Mouse (Mus musculus): ENCODE measurements around the gene Aifm1. TPM values are rescaled to one million over a fixed set of nuclear protein-coding genes. Genes with fewer than 3 reads are reported as not detected.
A peak's percentile ranks its signal among the peaks of the same experiment; 100 is the strongest.

Gene Aifm1
- total RNA-seq (2014; rRNA removed) (13.9 and 15.5 TPM in 2 replicates), polyA plus RNA-seq (2015; fragmentation: Nextera tagmentation; extraction: Ambion mirVana) (28.0 and 28.2 TPM in 2 replicates)

GRCm38 (mm10) chrX:48513166-48513807 is at the start of gene Aifm1:
Gene Aifm1, minus strand, starts transcription at chrX:48513563.
- H3K36me3 ChIP-seq (ENCODE audit: insufficient read depth) = no peaks in the 10 kb centered on the region
- DNase-seq = peak; percentile 91
- peak within 1 kb of the TSS; percentile 57 for H3K4me2 ChIP-seq (ENCODE audit: low read depth)
- H3K27ac ChIP-seq (ENCODE audit: low read depth, low read length) = 0 out of 2 replicates have a peak within 1 kb of the TSS, but pooled peaks have one; percentile 29
- H3K4me3 ChIP-seq (ENCODE audit: low read depth, low read length) = peak within 1 kb of the TSS; percentile 49
- H3K9ac ChIP-seq = peak within 1 kb of the TSS; percentile 51
- TF ChIP-seq CTCF (IDR thresholded peaks at IDR 0.05; ENCODE audit: low read depth) = no peak
- no peaks in the 10 kb centered on the region for H3K4me1 ChIP-seq (ENCODE audit: insufficient read depth)
- H3K27me3 ChIP-seq (ENCODE audit: insufficient read depth, low read length) = no peaks in the 10 kb centered on the region
- no peaks in the 10 kb centered on the region for H3K9me3 ChIP-seq (ENCODE audit: low read length)
- 28% methylated on average over 45 of the region's 45 CpGs for WGBS
- ATAC-seq = peak; percentile 93

- peak; percentile 89 for TF ChIP-seq CTCF (IDR thresholded peaks at IDR 0.05; ENCODE audit: low read depth)
- Histone ChIP-seq H3K4me3 (ENCODE audit: low read depth, low read length) (no peak overlapping the region), H3K9ac (no peak overlapping the region), H3K4me1 (ENCODE audit: insufficient read depth) (no peaks in the 10 kb centered on the region), H3K4me2 (ENCODE audit: low read depth) (no peak overlapping the region), H3K36me3 (ENCODE audit: insufficient read depth) (no peaks in the 10 kb centered on the region), H3K9me3 (ENCODE audit: low read length) (no peaks in the 10 kb centered on the region), H3K27me3 (ENCODE audit: insufficient read depth, low read length) (no peaks in the 10 kb centered on the region), H3K27ac (ENCODE audit: low read depth, low read length) (no peak overlapping the region)
- peak; percentile 80 for DNase-seq
- WGBS = 27% methylated on average over 3 of the region's 3 CpGs
- ATAC-seq = peak; percentile 78
Observed at GRCm38 (mm10) chrX:48532175-48532574, 18.8 kb upstream of the Aifm1 start.

GRCm38 (mm10) chrX:48526435-48526834 is 13.1 kb upstream of the Aifm1 start:
- Histone ChIP-seq H3K27me3 (ENCODE audit: insufficient read depth, low read length) (no peaks in the 10 kb centered on the region), H3K9me3 (ENCODE audit: low read length) (no peaks in the 10 kb centered on the region), H3K4me2 (ENCODE audit: low read depth) (no peak overlapping the region), H3K27ac (ENCODE audit: low read depth, low read length) (no peak overlapping the region), H3K9ac (no peak overlapping the region), H3K36me3 (ENCODE audit: insufficient read depth) (no peaks in the 10 kb centered on the region), H3K4me1 (ENCODE audit: insufficient read depth) (0 out of 2 replicates have a peak, but pooled peaks cover 5% of the 10 kb centered on the region), H3K4me3 (ENCODE audit: low read depth, low read length) (no peak overlapping the region)
- ATAC-seq (no peak), DNase-seq (no peak)
- WGBS = 67% methylated on average over 3 of the region's 3 CpGs
- TF ChIP-seq CTCF (IDR thresholded peaks at IDR 0.05; ENCODE audit: low read depth) = no peak

DNA sequence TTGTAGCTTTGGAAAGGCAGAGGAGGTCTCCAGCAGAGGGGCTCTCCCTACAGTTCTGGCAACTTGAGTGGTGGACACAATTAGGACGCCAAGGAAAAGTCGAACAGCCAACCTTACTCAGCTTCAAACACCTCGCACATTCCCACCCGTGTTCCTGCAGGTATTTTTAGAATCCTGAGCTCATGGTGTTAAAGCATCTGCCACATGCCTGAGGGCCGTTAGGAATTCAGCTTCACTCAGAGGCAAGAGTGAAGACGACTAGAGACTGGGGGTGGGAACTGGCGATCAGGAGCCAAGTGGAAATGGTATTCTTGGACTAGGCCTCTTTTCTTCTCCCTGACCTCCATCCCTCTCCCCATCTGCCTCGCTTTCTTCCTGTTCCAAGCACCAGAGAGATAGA is 12.5 kb upstream of the Aifm1 start:
- no peaks in the 10 kb centered on the region for H3K9me3 ChIP-seq (ENCODE audit: low read length)
- TF ChIP-seq CTCF (IDR thresholded peaks at IDR 0.05; ENCODE audit: low read depth) = no peak
- no peaks in the 10 kb centered on the region for H3K36me3 ChIP-seq (ENCODE audit: insufficient read depth)
- H3K4me2 ChIP-seq (ENCODE audit: low read depth) = no peak overlapping the region
- H3K4me3 ChIP-seq (ENCODE audit: low read depth, low read length) = no peak overlapping the region
- DNase-seq (no peak), ATAC-seq (no peak)
- H3K9ac ChIP-seq = no peak overlapping the region
- H3K27me3 ChIP-seq (ENCODE audit: insufficient read depth, low read length) = no peaks in the 10 kb centered on the region
- H3K4me1 ChIP-seq (ENCODE audit: insufficient read depth) = 0 out of 2 replicates have a peak, but pooled peaks cover 5% of the 10 kb centered on the region
- WGBS = 68% methylated on average over 8 of the region's 8 CpGs
- H3K27ac ChIP-seq (ENCODE audit: low read depth, low read length) = no peak overlapping the region

DNA sequence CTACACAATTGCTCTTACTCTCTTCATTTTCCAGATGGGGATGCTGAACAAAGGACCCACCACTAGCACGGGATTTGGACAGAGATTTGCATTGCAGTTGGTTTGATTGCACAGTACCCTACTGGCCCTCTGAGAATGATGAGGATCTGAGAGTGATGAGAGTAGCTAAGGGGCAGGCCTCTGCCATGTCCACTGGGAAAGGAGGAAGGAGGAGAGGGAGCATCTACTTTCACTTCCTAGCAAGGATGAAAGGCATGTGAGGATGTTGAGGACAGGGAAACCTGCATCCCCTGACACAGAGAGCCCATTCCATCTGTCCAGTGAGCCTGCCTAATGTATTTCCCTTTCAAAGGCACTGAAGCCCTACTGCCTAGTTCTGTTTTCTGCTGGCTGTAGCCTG is 12.0 kb upstream of the Aifm1 start:
- Histone ChIP-seq H3K4me2 (ENCODE audit: low read depth) (no peak overlapping the region), H3K27ac (ENCODE audit: low read depth, low read length) (no peak overlapping the region), H3K9ac (no peak overlapping the region), H3K4me1 (ENCODE audit: insufficient read depth) (0 out of 2 replicates have a peak, but pooled peaks cover 5% of the 10 kb centered on the region), H3K9me3 (ENCODE audit: low read length) (no peaks in the 10 kb centered on the region), H3K4me3 (ENCODE audit: low read depth, low read length) (no peak overlapping the region), H3K27me3 (ENCODE audit: insufficient read depth, low read length) (no peaks in the 10 kb centered on the region), H3K36me3 (ENCODE audit: insufficient read depth) (no peaks in the 10 kb centered on the region)
- DNase-seq (no peak), ATAC-seq (no peak)
- no peak for TF ChIP-seq CTCF (IDR thresholded peaks at IDR 0.05; ENCODE audit: low read depth)
- WGBS = 65% methylated on average over 1 of the region's 1 CpGs

GRCm38 (mm10) chrX:48523512-48523911 is 10.1 kb upstream of the Aifm1 start:
- 68% methylated on average over 3 of the region's 3 CpGs for WGBS

DNA sequence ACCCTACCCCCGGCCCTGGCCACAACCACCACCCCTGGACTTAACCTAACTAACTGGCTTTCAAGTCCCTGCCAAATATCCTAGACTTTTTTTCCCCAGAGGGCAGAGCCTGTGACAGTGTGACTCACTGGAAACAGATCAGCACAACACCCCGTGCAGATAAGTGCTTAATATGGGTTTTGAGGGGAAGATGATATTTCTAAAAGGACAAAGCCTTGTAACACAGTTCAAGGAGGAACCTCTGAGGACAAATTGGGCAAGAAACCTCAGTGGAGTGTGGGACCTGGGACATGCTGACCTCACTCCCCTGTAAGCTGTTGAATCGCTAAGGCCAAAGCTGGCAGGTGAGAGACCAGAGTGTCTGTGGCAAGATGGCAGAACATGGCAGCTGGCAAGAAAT is 8.3 kb upstream of the Aifm1 start:
- 71% methylated on average over 3 of the region's 3 CpGs for WGBS
- H3K9ac ChIP-seq = no peak overlapping the region

More at GRCm38 (mm10) chrX:48523512-48523911, 10.1 kb upstream of the Aifm1 start:
- Histone ChIP-seq H3K4me2 (ENCODE audit: low read depth) (peak overlapping the region; percentile 31), H3K36me3 (ENCODE audit: insufficient read depth) (no peaks in the 10 kb centered on the region), H3K4me1 (ENCODE audit: insufficient read depth) (0 out of 2 replicates have a peak, but pooled peaks cover 5% of the 10 kb centered on the region), H3K4me3 (ENCODE audit: low read depth, low read length) (no peak overlapping the region), H3K9me3 (ENCODE audit: low read length) (no peaks in the 10 kb centered on the region), H3K9ac (no peak overlapping the region), H3K27ac (ENCODE audit: low read depth, low read length) (no peak overlapping the region), H3K27me3 (ENCODE audit: insufficient read depth, low read length) (no peaks in the 10 kb centered on the region)
- TF ChIP-seq CTCF (IDR thresholded peaks at IDR 0.05; ENCODE audit: low read depth) = no peak
- DNase-seq = no peak
- ATAC-seq = no peak

More for the DNA sequence above, 8.3 kb upstream of the Aifm1 start:
- no peaks in the 10 kb centered on the region for H3K27me3 ChIP-seq (ENCODE audit: insufficient read depth, low read length)
- H3K4me3 ChIP-seq (ENCODE audit: low read depth, low read length) = 0 out of 2 replicates have a peak overlapping the region, but pooled peaks have one; percentile 50
- ATAC-seq (no peak), DNase-seq (no peak)
- no peak for TF ChIP-seq CTCF (IDR thresholded peaks at IDR 0.05; ENCODE audit: low read depth)
- peak overlapping the region; percentile 71 for H3K4me2 ChIP-seq (ENCODE audit: low read depth)
- H3K4me1 ChIP-seq (ENCODE audit: insufficient read depth) = 0 out of 2 replicates have a peak, but pooled peaks cover 5% of the 10 kb centered on the region
- H3K36me3 ChIP-seq (ENCODE audit: insufficient read depth) = no peaks in the 10 kb centered on the region
- no peaks in the 10 kb centered on the region for H3K9me3 ChIP-seq (ENCODE audit: low read length)
- no peak overlapping the region for H3K27ac ChIP-seq (ENCODE audit: low read depth, low read length)

All from forebrain, postnatal 0 days (tissue).